Mouse (Mus musculus): ENCODE measurements around the gene Tceal7.
"Not testable (repeated sequence)": the region's sequence is repeated elsewhere in the genome, so short reads cannot be mapped to it uniquely, and the experiment has no call there.

The Tceal7 gene

GRCm38 (mm10) chrX:136214729-136215677, at the start of gene Tceal7, which contains the start of gene Bex1:
Gene Tceal7, plus strand, starts transcription at chrX:136214779.
Gene Bex1, minus strand, starts transcription at chrX:136215513.
- DNase-seq (ENCODE audit: low spot score in 2 of 2): not testable (repeated sequence)

GRCm38 (mm10) chrX:136170625-136171024, 44.0 kb upstream of the Tceal7 start:
- no peak for DNase-seq (ENCODE audit: low spot score in 2 of 2)

GRCm38 (mm10) chrX:136171189-136172117, 43.1 kb upstream of the Tceal7 start:
- DNase-seq (ENCODE audit: low spot score in 2 of 2): no peak

- DNase-seq (ENCODE audit: low spot score in 2 of 2): peak in 1 of 2 experiments; percentile 11
Observed at GRCm38 (mm10) chrX:136172118-136172551, 42.4 kb upstream of the Tceal7 start, which contains the start of gene Tceal8. Gene Tceal8, minus strand, starts transcription at chrX:136172342.

- DNase-seq (ENCODE audit: low spot score in 2 of 2): no peak
Observed at GRCm38 (mm10) chrX:136172786-136173185, 41.8 kb upstream of the Tceal7 start.

GRCm38 (mm10) chrX:136180897-136181553, 33.6 kb upstream of the Tceal7 start:
- peak; percentile 31 to 37 for DNase-seq (ENCODE audit: low spot score in 2 of 2)

GRCm38 (mm10) chrX:136183107-136183506, 31.5 kb upstream of the Tceal7 start:
- DNase-seq (ENCODE audit: low spot score in 2 of 2): no peak

- no peak for DNase-seq (ENCODE audit: low spot score in 2 of 2)
Observed at GRCm38 (mm10) chrX:136195193-136195944, 19.2 kb upstream of the Tceal7 start.

GRCm38 (mm10) chrX:136196873-136197272, 17.7 kb upstream of the Tceal7 start:
- DNase-seq (ENCODE audit: low spot score in 2 of 2): peak; percentile 19 to 51

- no peak for DNase-seq (ENCODE audit: low spot score in 2 of 2)
Observed at GRCm38 (mm10) chrX:136203257-136203656, 11.3 kb upstream of the Tceal7 start.

GRCm38 (mm10) chrX:136203664-136204066, 10.9 kb upstream of the Tceal7 start, which contains the start of gene Tceal5:
Gene Tceal5, minus strand, starts transcription at chrX:136203876.
- no peak for DNase-seq (ENCODE audit: low spot score in 2 of 2)

- no peak for DNase-seq (ENCODE audit: low spot score in 2 of 2)
Observed at GRCm38 (mm10) chrX:136204406-136204805, 10.2 kb upstream of the Tceal7 start.

- no peak for DNase-seq (ENCODE audit: low spot score in 2 of 2)
Observed at GRCm38 (mm10) chrX:136213396-136213795, 1.2 kb upstream of the Tceal7 start.

GRCm38 (mm10) chrX:136216303-136216702, 1.7 kb downstream of the Tceal7 start:
- no peak for DNase-seq (ENCODE audit: low spot score in 2 of 2)

- DNase-seq (ENCODE audit: low spot score in 2 of 2): no peak
Observed at GRCm38 (mm10) chrX:136223714-136224113, 9.1 kb downstream of the Tceal7 start.

- DNase-seq (ENCODE audit: low spot score in 2 of 2): no peak
Observed at GRCm38 (mm10) chrX:136227768-136228167, 13.2 kb downstream of the Tceal7 start.

- DNase-seq (ENCODE audit: low spot score in 2 of 2): peak in 1 of 2 experiments; percentile 23
Observed at GRCm38 (mm10) chrX:136238118-136238517, 23.5 kb downstream of the Tceal7 start.

GRCm38 (mm10) chrX:136243181-136243580, 28.6 kb downstream of the Tceal7 start:
- no peak for DNase-seq (ENCODE audit: low spot score in 2 of 2)

- peak; percentile 21 to 27 for DNase-seq (ENCODE audit: low spot score in 2 of 2)
Observed at GRCm38 (mm10) chrX:136244574-136245229, 30.1 kb downstream of the Tceal7 start, which contains the start of gene Tceal9. Gene Tceal9, plus strand, starts transcription at chrX:136245079.

Data from thymus, postnatal 10 days (tissue).